Mouse (Mus musculus) liver, embryonic 18 days (tissue): ENCODE measurements around the gene Pacsin3. TPM values are rescaled to one million over a fixed set of nuclear protein-coding genes. Genes with fewer than 3 reads are reported as not detected.

ENCODE experiments used
- polyA plus RNA-seq: library from polyadenylated mRNA; depleted of rRNA; stranded (reverse); fragments of >200 nt; gene quantifications from 2 replicates; pipeline ENCODE4 v1.2.3, GENCODE M21; 2012; rRNA removed

Gene Pacsin3
- 19.4 and 20.2 TPM in 2 replicates for polyA plus RNA-seq

DNA sequence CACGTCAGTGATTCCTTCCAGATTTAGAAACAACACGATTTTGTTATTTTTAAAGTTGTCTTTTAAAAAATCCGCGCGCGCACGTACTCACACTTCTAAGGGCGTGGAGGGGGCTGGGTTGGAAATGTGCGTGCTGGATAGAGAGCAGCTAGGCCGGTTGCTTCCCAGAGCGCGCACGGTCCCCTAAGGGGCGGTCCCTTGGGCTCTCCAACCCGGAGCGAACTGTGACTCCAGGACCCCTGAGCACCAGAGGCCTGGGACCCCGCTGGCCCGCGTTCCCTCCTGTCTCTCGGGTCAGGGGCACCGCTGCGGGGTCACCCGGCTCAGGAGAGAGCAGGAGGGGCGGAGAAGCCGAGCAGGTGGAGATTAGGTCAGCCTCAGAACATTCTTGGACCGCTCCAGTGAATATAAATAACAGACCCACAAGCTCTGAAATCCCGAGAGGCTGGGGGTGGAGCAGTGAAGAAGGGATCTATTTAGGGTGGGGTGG is at the start of gene Pacsin3:
Gene Pacsin3, plus strand, starts transcription at position 294 of the 490 bp plus-strand sequence.

DNA sequence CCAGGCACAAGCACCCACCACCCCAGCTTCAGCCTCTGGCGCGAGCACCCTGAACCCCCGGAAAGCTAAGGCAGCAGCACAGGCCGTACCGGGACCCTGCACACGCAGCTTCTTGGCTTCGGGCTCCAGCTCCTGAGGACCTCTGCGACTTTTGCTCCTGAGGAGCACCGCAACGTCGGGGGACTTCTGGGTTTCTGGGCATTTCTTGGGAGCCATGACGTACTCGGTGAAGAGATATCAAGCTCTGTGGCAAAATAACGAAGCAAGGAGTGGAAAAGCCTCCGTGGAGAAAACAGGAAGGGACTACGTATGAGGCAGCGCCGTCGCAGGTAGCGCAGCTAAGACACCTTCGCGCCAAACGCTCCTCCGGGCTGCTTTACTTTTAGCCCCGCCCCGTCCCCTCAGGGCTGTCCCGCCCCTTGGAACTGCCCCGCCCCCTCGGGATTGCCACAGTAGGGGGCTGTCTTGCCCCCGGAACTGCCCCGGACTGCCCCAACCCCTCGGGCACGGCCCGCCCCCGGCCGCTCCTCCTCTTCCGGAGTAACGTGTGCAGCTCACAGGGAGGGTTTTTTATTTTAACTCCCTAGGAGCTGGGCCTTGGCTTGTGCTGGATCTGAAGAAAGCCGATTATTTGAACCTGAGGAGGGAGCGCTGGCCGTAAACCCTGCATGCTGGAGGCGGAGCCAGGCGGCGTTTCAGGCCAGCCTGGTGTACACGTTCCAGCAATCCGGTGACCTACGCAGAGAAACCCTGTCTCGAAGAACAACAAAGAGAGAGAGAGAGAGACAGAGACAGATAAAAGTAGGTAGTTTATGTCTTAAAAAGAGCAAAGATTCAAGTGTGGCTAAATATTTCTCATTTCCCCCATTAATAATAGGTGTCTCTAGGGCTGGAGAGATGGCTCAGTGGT is 18.9 kb upstream of the Pacsin3 start, which contains the start of gene Ddb2:
Gene Ddb2, minus strand, starts transcription at position 382 of the 910 bp plus-strand sequence.

DNA sequence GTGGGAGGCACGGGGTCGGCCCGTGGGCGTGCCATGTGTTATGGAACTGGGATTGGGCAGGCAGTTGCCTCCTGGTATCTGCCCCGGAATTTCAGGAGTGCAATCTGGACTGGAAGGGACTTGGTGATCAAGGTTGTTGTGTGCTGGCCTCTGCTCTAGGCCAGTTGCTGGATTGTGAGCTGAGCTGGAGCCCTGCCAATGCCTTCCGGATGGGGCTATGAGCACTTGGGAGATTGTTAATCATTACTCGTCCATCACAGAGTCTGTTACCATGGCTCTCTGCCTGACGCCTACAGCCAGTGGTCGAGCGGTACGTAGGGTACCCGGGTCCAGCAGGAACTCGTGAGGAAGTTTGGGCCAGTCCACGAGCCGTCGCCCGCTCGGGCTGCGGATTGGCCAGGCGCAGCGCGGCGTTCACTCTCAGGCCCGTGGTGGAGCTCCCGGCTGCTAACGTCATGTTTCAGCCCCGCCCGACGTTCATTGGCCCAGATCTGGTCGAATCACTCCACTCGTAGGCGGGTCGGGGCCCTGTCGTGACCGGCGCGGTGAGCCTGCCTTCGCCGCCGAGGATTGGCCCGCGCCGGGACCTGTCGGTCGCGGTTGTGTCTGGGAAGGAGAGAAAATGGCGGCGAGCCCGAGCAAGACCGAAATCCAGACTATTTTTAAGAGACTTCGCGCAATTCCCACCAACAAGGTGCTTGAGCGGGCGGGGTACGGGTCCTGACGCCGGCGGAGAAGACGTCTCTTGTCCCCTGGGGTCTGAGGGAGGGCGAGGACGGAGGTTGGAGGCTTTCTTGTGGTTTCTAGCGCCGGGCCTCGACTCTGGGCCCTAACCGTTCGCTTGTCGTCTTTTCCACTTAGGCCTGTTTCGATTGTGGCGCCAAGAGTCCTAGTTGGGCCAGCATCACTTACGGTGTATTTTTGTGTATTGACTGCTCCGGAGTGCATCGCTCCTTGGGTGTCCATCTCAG is 9.2 kb downstream of the Pacsin3 start, which contains the start of gene Arfgap2:
Gene Arfgap2, plus strand, starts transcription at position 264 of the 971 bp plus-strand sequence.

Other genes with a start within 250 kb of the Pacsin3 start
- gene Rapsn, start 220.3 kb upstream of the Pacsin3 start, polyA plus RNA-seq: 0.53 and 0.76 TPM in 2 replicates
- 80.8 and 83.0 TPM in 2 replicates for gene Psmc3, start 201.9 kb upstream of the Pacsin3 start, polyA plus RNA-seq
- 16.2 and 19.2 TPM in 2 replicates for gene Slc39a13, start 185.5 kb upstream of the Pacsin3 start, polyA plus RNA-seq
- 38.8 and 46.7 TPM in 2 replicates for gene Spi1, start 173.6 kb upstream of the Pacsin3 start, polyA plus RNA-seq
- 0.06 and 0.14 TPM in 2 replicates for gene Mybpc3, start 137.8 kb upstream of the Pacsin3 start, polyA plus RNA-seq
- 5.3 and 6.3 TPM in 2 replicates for gene Madd, start 72.1 kb upstream of the Pacsin3 start, polyA plus RNA-seq
- gene Nr1h3, start 53.1 kb upstream of the Pacsin3 start, polyA plus RNA-seq: 30.5 and 31.6 TPM in 2 replicates
- 11.1 and 11.3 TPM in 2 replicates for gene Acp2, start 53.1 kb upstream of the Pacsin3 start, polyA plus RNA-seq
- gene Ddb2, start 19.0 kb upstream of the Pacsin3 start, polyA plus RNA-seq: 8.3 and 10.3 TPM in 2 replicates
- gene Arfgap2, start 9.0 kb downstream of the Pacsin3 start, polyA plus RNA-seq: 25.8 and 26.6 TPM in 2 replicates
- 2.1 and 2.3 TPM in 2 replicates for gene 1110051M20Rik, start 188.8 kb downstream of the Pacsin3 start, polyA plus RNA-seq
- gene Lrp4, start 201.6 kb downstream of the Pacsin3 start, polyA plus RNA-seq: 2.0 and 2.7 TPM in 2 replicates